Mouse (Mus musculus) ES-E14 (cell line): ENCODE data around the gene Urah.

Experiments used
- HCFC1 ChIP-seq: IDR thresholded peaks from 2 replicates; pipeline ENCODE4 v1.6.1; 2012; ENCODE audit warnings: low read length, inconsistent platforms, borderline replicate concordance; ENCODE audit not compliant: insufficient read depth
- MAFK ChIP-seq: IDR thresholded peaks from 2 replicates; pipeline ENCODE4 v1.6.1; 2014; ENCODE audit warnings: mild to moderate bottlenecking, low read depth, low read length, inconsistent platforms; ENCODE audit not compliant: insufficient read depth
- ZNF384 ChIP-seq: IDR thresholded peaks from 2 replicates; pipeline ENCODE4 v1.6.1; 2012; ENCODE audit warnings: low read depth, low read length, inconsistent platforms

- TF ChIP-seq HCFC1 (no peak), ZNF384 (no peak), MAFK (no peak)
These were observed 12.1 kb upstream of the Urah start for GRCm38 (mm10) chr7:140822731-140823130.
